Mouse (Mus musculus) megakaryocyte, embryonic 14.5 days (primary cell): ENCODE measurements around the gene Herpud1.

ENCODE experiments used
- FLI1 ChIP-seq: IDR thresholded peaks from 2 replicates; pipeline ENCODE4 v1.6.1; 2012; ENCODE audit warnings: low read length, inconsistent platforms, mixed read lengths
- GATA1 ChIP-seq: IDR thresholded peaks from 3 replicates; pipeline ENCODE4 v1.6.1; 2012; ENCODE audit warnings: mixed read lengths, low read length, inconsistent platforms, borderline replicate concordance

GRCm38 (mm10) chr8:94376176-94376575, 10.1 kb upstream of the Herpud1 start:
- TF ChIP-seq GATA1 (no peak), FLI1 (no peak)
